Mouse (Mus musculus) left cerebral cortex, postnatal 4 days (tissue): ENCODE measurements around the gene Oxa1l. TPM values are rescaled to one million over a fixed set of nuclear protein-coding genes. Genes with fewer than 3 reads are reported as not detected.
A peak's percentile ranks its signal among the peaks of the same experiment; 100 is the strongest.

ENCODE experiments used
- DNase-seq: peaks from one replicate; pipeline ENCODE4 v3.0.0-alpha.2; 2022
- intact Hi-C: fragments of 180-260 bp; cut with DNase I; formaldehyde crosslinking; loops from one replicate; pipeline ENCODE4 v1.15.1; 2025
- total RNA-seq, 2 experiments: library from RNA; stranded (reverse); gene quantifications; 2 replicates each; pipeline ENCODE4 v1.2.3; 2021

The Oxa1l gene
- total RNA-seq, 2 experiments from 2014 or later = 56.8 to 64.1 TPM

GRCm38 (mm10) chr14:54408336-54409056 is 47.9 kb downstream of the Oxa1l start:
- intact Hi-C loops = no loop called here
- DNase-seq = no peak

- no peak for DNase-seq
- intact Hi-C loops = no loop called here
Observed at GRCm38 (mm10) chr14:54409057-54409645, 48.5 kb downstream of the Oxa1l start.

- no peak for DNase-seq
- intact Hi-C loops = loop anchor here (10.0 kb wide), 2 partner anchors 145 to 235 kb away; partner anchors contain the start of genes Cdh24 and Gm17606
Observed at GRCm38 (mm10) chr14:54409980-54410810, 49.6 kb downstream of the Oxa1l start.

- intact Hi-C loops = loop anchor here (10.0 kb wide), 2 partner anchors 147 to 233 kb away; partner anchors contain the start of genes Cdh24 and Gm17606
- no peak for DNase-seq
Observed at GRCm38 (mm10) chr14:54412000-54412576, 51.5 kb downstream of the Oxa1l start.

DNA sequence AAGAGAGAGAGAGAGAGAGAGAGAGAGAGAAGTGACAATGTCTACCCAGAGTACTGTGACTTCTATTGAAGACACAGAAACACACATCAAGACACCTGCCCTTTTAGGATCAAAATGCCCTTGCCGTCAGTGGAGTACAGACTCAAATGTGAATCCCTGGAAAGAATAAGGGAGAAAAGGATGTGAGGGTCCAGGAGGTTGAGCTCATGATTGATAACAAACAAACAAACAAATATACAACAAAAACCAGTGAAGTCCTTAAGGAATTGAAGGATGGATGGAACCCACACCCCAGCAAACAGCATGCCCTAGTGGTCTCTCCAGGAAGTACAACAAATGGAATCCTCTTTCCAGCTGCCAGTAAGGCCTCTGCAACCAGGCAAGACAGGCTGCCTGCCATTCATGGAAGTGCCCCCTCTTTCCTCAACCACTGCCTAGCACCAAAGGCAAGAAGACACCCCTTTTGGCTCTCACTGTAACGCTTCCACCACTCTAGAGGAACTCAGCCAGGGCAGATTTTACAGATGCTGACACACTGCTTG is 52.1 kb downstream of the Oxa1l start:
- intact Hi-C loops = loop anchor here (10.0 kb wide), 2 partner anchors 148 to 232 kb away; partner anchors contain the start of genes Cdh24 and Gm17606
- peak; percentile 38 for DNase-seq

GRCm38 (mm10) chr14:54413877-54414700 is 53.5 kb downstream of the Oxa1l start:
- DNase-seq = no peak

GRCm38 (mm10) chr14:54415241-54416020 is 54.8 kb downstream of the Oxa1l start:
- intact Hi-C loops = loop anchor here (10.0 kb wide), 2 partner anchors 151 to 229 kb away; partner anchors contain the start of genes Cdh24 and Gm17606
- DNase-seq = no peak

More at GRCm38 (mm10) chr14:54413877-54414700, 53.5 kb downstream of the Oxa1l start:
- intact Hi-C loops = loop anchor here (10.0 kb wide), 2 partner anchors 149 to 231 kb away; partner anchors contain the start of genes Cdh24 and Gm17606

- intact Hi-C loops = loop anchor here (10.0 kb wide), 2 partner anchors 152 to 228 kb away; partner anchors contain the start of genes Cdh24 and Gm17606
- no peak for DNase-seq
Observed at GRCm38 (mm10) chr14:54416229-54416775, 55.7 kb downstream of the Oxa1l start.

- intact Hi-C loops = loop anchor here (10.0 kb wide), 2 partner anchors 152 to 228 kb away; partner anchors contain the start of genes Cdh24 and Gm17606
- no peak for DNase-seq
Observed at GRCm38 (mm10) chr14:54416830-54417229, 56.2 kb downstream of the Oxa1l start.

GRCm38 (mm10) chr14:54417623-54418081 is 57.0 kb downstream of the Oxa1l start, which contains the start of gene Slc7a7:
Gene Slc7a7 (minus strand): TSS chr14:54417780.
- no peak for DNase-seq
- intact Hi-C loops = loop anchor here (10.0 kb wide), 2 partner anchors 153 to 227 kb away; partner anchors contain the start of genes Cdh24 and Gm17606

Other genes with a start within 250 kb of the Oxa1l start
- gene Dad1, start 106.7 kb upstream of the Oxa1l start, total RNA-seq = 100 to 1,000 TPM; 103 to 114 TPM
- gene Abhd4, start 106.6 kb upstream of the Oxa1l start, total RNA-seq = 10 to 100 TPM; 37.1 to 38.9 TPM
- gene Olfr49, start 75.9 kb upstream of the Oxa1l start, total RNA-seq = not detected
- 1 to 10 TPM; 2.2 to 3.7 TPM for gene Slc7a7, start 56.9 kb downstream of the Oxa1l start, total RNA-seq
- gene Mrpl52, start 66.1 kb downstream of the Oxa1l start, total RNA-seq = 100 to 1,000 TPM; 147 to 150 TPM
- 10 to 100 TPM; 44.0 to 47.9 TPM for gene Mmp14, start 70.8 kb downstream of the Oxa1l start, total RNA-seq
- 10 to 100 TPM; 39.6 to 39.8 TPM for gene Lrp10, start 103.3 kb downstream of the Oxa1l start, total RNA-seq
- 10 to 100 TPM; 15.0 to 17.2 TPM for gene Rem2, start 115.3 kb downstream of the Oxa1l start, total RNA-seq
- 10 to 100 TPM; 93.2 to 99.2 TPM for gene Prmt5, start 156.7 kb downstream of the Oxa1l start, total RNA-seq
- 1 to 10 TPM; 8.1 to 9.1 TPM for gene Haus4, start 193.8 kb downstream of the Oxa1l start, total RNA-seq
- gene Ajuba, start 216.7 kb downstream of the Oxa1l start, total RNA-seq = 1 to 10 TPM; 4.2 TPM
- 1 to 10 TPM; 3.2 to 4.4 TPM for gene 4931414P19Rik, start 245.2 kb downstream of the Oxa1l start, total RNA-seq